Mouse (Mus musculus): ENCODE results near the gene Hoxa7. TPM values are rescaled to one million over a fixed set of nuclear protein-coding genes. Genes with fewer than 3 reads are reported as not detected.

The Hoxa7 gene
- polyA plus RNA-seq, 1 experiment from 2014 or later = 14.7 TPM

DNA sequence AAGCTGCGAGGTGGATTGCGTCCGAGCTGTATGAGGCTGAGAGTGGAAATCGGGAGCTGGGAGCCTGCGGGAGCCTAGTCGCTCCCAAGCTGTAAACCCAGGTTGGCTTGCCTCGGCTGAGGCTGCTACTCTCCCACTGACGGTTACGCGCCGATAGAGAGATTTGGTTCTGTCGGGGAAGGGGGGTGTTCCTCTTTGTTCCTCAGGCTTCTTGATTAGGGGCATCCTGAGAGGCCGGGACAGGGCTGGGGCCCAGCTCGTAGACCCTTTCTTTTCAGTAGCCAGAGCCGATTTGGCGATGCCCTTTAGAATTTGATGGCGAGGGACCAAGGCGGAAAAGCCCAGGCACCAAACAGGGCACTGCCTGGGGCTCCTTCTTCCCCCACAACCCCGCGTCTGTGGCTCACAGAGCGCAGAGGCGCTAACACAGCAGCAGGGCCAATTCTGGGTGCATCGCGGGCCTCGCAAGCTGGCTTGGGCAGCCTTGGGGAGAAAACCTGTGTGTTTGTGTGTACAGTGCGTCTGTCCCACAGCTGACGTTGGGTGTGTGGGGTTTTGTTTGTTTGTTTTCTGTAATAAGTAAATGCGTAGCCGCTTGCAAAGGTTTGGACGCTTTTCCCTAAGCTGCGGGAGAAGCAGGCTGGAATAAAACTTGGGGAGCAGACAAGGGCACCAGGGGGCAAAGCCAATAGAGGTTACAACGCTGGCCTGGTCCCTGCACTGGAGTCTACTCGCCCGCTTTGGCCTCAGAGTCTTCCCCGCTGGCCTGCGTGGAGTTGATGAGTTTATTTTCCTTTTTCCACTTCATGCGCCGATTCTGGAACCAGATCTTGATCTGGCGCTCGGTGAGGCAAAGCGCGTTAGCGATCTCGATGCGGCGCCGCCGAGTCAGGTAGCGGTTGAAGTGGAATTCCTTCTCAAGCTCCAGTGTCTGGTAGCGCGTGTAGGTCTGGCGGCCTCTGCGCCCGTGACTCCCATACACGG, 15.7 kb downstream of the Hoxa7 start:
- DNase-seq (ENCODE audit: low spot score) (peak; percentile 73), ATAC-seq (ENCODE audit: insufficient number of reproducible peaks, low FRiP score, low TSS enrichment, low read depth) (no peak)
- peaks cover 80% of the 10 kb centered on the region for H3K4me1 ChIP-seq (ENCODE audit: control insufficient read depth, insufficient read depth, low read length)
- peaks cover 2% of the 10 kb centered on the region; the same call in 1 of the 2 replicates for H3K36me3 ChIP-seq (ENCODE audit: control insufficient read depth, insufficient read depth, low read length)
- no peaks in the 10 kb centered on the region for H3K9me3 ChIP-seq (ENCODE audit: control insufficient read depth, low read length)
- 4% methylated on average over 55 of the region's 55 CpGs for WGBS
- H3K4me2 ChIP-seq (ENCODE audit: low read depth, severe bottlenecking) = peak overlapping the region; percentile 98
- peak overlapping the region; percentile 65 for H3K9ac ChIP-seq (ENCODE audit: low read length)
- H3K27ac ChIP-seq (replicated peaks; ENCODE audit: low read depth, low read length) = peak overlapping the region; percentile 56
- peak overlapping the region; percentile 24 for H3K4me3 ChIP-seq (ENCODE audit: low read depth, low read length)
- H3K27me3 ChIP-seq (ENCODE audit: control insufficient read depth, insufficient read depth, low read length) = no peaks in the 10 kb centered on the region

DNA sequence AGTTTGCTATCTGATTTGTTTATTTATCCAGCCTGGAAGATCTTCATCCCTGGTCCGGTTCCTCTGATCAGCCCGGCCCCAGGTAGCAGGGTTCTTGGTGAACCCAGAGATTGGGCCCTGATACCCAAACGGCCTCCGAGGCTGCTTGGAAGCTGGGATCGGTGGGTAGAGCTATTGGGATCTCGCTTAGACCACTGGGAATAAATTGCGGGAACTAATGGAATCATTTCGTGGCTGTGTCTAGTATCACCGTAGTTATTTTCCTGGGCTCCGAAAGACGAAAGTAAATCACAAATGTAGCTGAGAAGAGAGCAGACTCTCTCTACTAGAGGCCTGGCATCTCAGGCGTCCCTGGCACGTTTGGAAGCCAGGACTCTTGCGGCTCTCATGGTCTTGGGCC, 16.4 kb downstream of the Hoxa7 start:
- Histone ChIP-seq H3K4me1 (ENCODE audit: control insufficient read depth, insufficient read depth, low read length) (peaks cover 85% of the 10 kb centered on the region), H3K9ac (ENCODE audit: low read length) (peak overlapping the region; percentile 65), H3K27me3 (ENCODE audit: control insufficient read depth, insufficient read depth, low read length) (no peaks in the 10 kb centered on the region), H3K36me3 (ENCODE audit: control insufficient read depth, insufficient read depth, low read length) (peaks cover 2% of the 10 kb centered on the region; the same call in 1 of the 2 replicates), H3K4me3 (ENCODE audit: low read depth, low read length) (peak overlapping the region; percentile 24), H3K9me3 (ENCODE audit: control insufficient read depth, low read length) (no peaks in the 10 kb centered on the region), H3K4me2 (ENCODE audit: low read depth, severe bottlenecking) (peak overlapping the region; percentile 98), H3K27ac (replicated peaks; ENCODE audit: low read depth, low read length) (peak overlapping the region; percentile 56)
- no peak for ATAC-seq (ENCODE audit: insufficient number of reproducible peaks, low FRiP score, low TSS enrichment, low read depth)
- WGBS = 3% methylated on average over 14 of the region's 14 CpGs
- DNase-seq (ENCODE audit: low spot score) = no peak

DNA sequence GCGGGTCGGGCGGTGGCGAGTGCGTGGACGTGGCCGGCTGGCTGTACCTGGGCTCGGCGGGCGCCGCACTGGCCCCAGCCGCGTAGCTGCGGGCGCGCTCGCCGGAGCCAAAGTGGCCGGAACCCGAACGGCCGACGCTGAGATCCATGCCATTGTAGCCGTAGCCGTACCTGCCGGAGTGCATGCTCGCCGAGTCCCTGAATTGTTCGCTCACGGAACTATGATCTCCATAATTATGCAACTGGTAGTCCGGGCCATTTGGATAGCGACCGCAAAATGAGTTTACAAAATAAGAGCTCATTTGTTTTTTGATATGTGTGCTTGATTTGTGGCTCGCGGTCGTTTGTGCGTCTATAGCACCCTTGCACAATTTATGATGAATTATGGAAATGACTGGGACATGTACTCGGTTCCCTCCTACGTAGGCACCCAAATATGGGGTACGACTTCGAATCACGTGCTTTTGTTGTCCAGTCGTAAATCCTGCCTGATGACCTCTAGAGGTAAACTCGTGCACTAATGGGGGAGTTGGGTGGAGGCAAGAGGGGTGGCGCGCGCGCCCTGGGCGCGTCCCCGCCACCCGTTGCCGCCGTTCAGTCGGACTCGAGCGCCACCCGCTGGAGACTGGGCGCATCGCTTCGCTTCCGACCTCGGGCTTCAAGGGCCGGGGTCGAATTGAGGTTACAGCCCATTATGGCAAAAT, 17.5 kb downstream of the Hoxa7 start, which contains the start of gene Hoxa5:
Gene Hoxa5, minus strand, starts transcription at position 538 of the 703 bp plus-strand sequence.
- Histone ChIP-seq H3K27me3 (ENCODE audit: control insufficient read depth, insufficient read depth, low read length) (no peaks in the 10 kb centered on the region), H3K4me1 (ENCODE audit: control insufficient read depth, insufficient read depth, low read length) (peaks cover 80% of the 10 kb centered on the region), H3K27ac (replicated peaks; ENCODE audit: low read depth, low read length) (peak within 1 kb of the TSS; percentile 59), H3K36me3 (ENCODE audit: control insufficient read depth, insufficient read depth, low read length) (peaks cover 2% of the 10 kb centered on the region; the same call in 1 of the 2 replicates), H3K9ac (ENCODE audit: low read length) (peak within 1 kb of the TSS; percentile 76), H3K4me2 (ENCODE audit: low read depth, severe bottlenecking) (peak within 1 kb of the TSS; percentile 98), H3K9me3 (ENCODE audit: control insufficient read depth, low read length) (no peaks in the 10 kb centered on the region), H3K4me3 (ENCODE audit: low read depth, low read length) (peak within 1 kb of the TSS; percentile 44)
- peak; percentile 56; the same call in 1 of the 2 replicates for ATAC-seq (ENCODE audit: insufficient number of reproducible peaks, low FRiP score, low TSS enrichment, low read depth)
- peak; percentile 96 for DNase-seq (ENCODE audit: low spot score)
- whole genome bisulfite sequencing = under 1% methylated on average over 65 of the region's 65 CpGs

DNA sequence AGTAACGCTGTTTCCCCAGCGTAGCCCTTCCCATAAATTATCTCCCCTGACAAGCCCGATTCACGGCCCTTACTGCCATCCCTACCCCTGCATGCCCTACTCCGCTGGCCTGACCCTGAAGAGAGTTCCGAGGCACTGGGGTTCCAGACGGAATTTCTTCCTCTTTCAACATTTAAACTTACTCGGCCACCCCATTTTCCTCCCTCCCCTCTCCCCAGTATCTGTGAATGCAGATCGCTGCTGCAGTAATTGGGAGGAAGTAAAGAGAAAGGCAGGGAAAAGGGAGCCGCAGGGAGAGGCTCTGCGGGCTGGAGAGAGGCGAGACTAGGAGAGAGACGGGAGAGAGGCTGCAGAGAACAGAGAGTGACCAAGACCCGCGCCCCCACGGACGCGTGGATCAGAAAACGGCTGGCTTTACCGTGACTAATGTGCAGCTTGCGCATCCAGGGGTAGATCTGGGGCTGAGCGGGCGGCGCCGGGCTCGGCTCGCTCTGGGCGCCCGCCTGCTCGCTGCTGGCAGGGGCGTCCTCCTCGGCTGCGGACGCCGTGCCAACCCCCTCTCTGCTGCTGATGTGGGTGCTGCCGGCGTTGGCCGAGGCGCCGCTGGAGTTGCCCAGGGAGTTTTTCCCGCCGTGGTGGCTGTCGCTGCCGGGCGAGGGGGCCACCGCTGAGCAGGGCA, 18.1 kb downstream of the Hoxa7 start:
- H3K4me2 ChIP-seq (ENCODE audit: low read depth, severe bottlenecking) = peak overlapping the region; percentile 98
- peak; percentile 73 for DNase-seq (ENCODE audit: low spot score)
- peaks cover 73% of the 10 kb centered on the region for H3K4me1 ChIP-seq (ENCODE audit: control insufficient read depth, insufficient read depth, low read length)
- peak overlapping the region; percentile 76 for H3K9ac ChIP-seq (ENCODE audit: low read length)
- H3K36me3 ChIP-seq (ENCODE audit: control insufficient read depth, insufficient read depth, low read length) = peaks cover 2% of the 10 kb centered on the region; the same call in 1 of the 2 replicates
- H3K4me3 ChIP-seq (ENCODE audit: low read depth, low read length) = peak overlapping the region; percentile 44
- no peaks in the 10 kb centered on the region for H3K27me3 ChIP-seq (ENCODE audit: control insufficient read depth, insufficient read depth, low read length)
- peak overlapping the region; percentile 59 for H3K27ac ChIP-seq (replicated peaks; ENCODE audit: low read depth, low read length)
- WGBS = under 1% methylated on average over 39 of the region's 46 CpGs
- no peak for ATAC-seq (ENCODE audit: insufficient number of reproducible peaks, low FRiP score, low TSS enrichment, low read depth)
- H3K9me3 ChIP-seq (ENCODE audit: control insufficient read depth, low read length) = no peaks in the 10 kb centered on the region

DNA sequence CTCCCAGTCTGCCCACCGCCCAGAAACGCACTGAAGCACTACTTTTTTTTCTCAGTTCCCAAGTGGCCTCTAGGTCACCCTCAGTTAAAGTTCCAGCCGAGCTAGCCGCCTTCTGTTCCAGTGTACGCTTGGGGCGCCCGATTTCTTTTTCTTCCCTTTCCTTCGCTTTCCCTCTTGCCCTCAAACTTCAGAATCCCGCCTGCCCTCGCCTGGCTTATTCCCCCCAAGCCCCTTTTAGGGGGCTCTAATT, 18.6 kb downstream of the Hoxa7 start:
- ATAC-seq (ENCODE audit: insufficient number of reproducible peaks, low FRiP score, low TSS enrichment, low read depth) (no peak), DNase-seq (ENCODE audit: low spot score) (peak; percentile 70)
- no peaks in the 10 kb centered on the region for H3K9me3 ChIP-seq (ENCODE audit: control insufficient read depth, low read length)
- peak overlapping the region; percentile 76 for H3K9ac ChIP-seq (ENCODE audit: low read length)
- H3K27ac ChIP-seq (replicated peaks; ENCODE audit: low read depth, low read length) = no peak overlapping the region; the same call in 1 of the 2 replicates
- peaks cover 2% of the 10 kb centered on the region; the same call in 1 of the 2 replicates for H3K36me3 ChIP-seq (ENCODE audit: control insufficient read depth, insufficient read depth, low read length)
- H3K4me1 ChIP-seq (ENCODE audit: control insufficient read depth, insufficient read depth, low read length) = peaks cover 69% of the 10 kb centered on the region
- H3K4me2 ChIP-seq (ENCODE audit: low read depth, severe bottlenecking) = peak overlapping the region; percentile 98
- H3K4me3 ChIP-seq (ENCODE audit: low read depth, low read length) = peak overlapping the region; percentile 44
- 4% methylated on average over 10 of the region's 10 CpGs for WGBS
- H3K27me3 ChIP-seq (ENCODE audit: control insufficient read depth, insufficient read depth, low read length) = no peaks in the 10 kb centered on the region

DNA sequence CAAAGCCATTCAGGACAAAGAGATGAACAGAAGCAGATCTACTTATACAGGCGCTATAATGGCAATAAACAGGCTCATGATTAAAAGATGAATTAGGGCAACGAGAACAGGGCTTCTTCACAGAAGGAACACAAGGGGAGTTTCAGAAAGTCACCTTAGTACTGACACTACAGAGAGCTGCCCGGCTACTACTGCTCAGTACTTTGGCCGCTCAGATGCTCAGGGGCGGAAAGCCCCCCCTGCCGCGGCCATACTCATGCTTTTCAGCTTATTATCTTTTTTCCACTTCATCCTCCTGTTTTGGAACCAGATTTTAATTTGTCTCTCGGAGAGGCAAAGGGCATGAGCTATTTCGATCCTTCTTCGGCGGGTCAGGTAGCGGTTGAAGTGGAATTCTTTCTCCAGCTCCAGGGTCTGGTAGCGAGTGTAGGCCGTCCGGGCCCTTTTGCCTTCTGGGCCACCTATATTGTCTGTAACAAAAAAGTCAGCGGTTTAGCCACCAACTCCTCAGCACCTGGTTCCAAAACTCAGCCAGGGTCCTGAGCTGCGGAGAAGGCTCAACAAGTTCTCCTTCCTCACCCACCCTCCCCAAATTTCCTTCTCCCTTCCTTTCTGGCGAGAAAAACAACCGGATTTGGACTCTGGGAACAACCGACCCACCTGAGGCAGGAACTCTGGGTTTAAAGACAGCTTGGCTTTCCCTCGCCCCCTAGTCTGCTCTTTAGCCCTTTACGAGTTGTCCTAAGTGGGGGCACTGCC, 19.1 kb downstream of the Hoxa7 start:
- no peaks in the 10 kb centered on the region for H3K27me3 ChIP-seq (ENCODE audit: control insufficient read depth, insufficient read depth, low read length)
- H3K4me2 ChIP-seq (ENCODE audit: low read depth, severe bottlenecking) = peak overlapping the region; percentile 98
- H3K27ac ChIP-seq (replicated peaks; ENCODE audit: low read depth, low read length) = peak overlapping the region; percentile 47; the same call in 1 of the 2 replicates
- DNase-seq (ENCODE audit: low spot score) = peak; percentile 57
- peaks cover 2% of the 10 kb centered on the region; the same call in 1 of the 2 replicates for H3K36me3 ChIP-seq (ENCODE audit: control insufficient read depth, insufficient read depth, low read length)
- H3K4me3 ChIP-seq (ENCODE audit: low read depth, low read length) = peak overlapping the region; percentile 44
- peaks cover 67% of the 10 kb centered on the region for H3K4me1 ChIP-seq (ENCODE audit: control insufficient read depth, insufficient read depth, low read length)
- 8% methylated on average over 22 of the region's 22 CpGs for WGBS
- peak overlapping the region; percentile 76 for H3K9ac ChIP-seq (ENCODE audit: low read length)
- no peak for ATAC-seq (ENCODE audit: insufficient number of reproducible peaks, low FRiP score, low TSS enrichment, low read depth)
- no peaks in the 10 kb centered on the region for H3K9me3 ChIP-seq (ENCODE audit: control insufficient read depth, low read length)

DNA sequence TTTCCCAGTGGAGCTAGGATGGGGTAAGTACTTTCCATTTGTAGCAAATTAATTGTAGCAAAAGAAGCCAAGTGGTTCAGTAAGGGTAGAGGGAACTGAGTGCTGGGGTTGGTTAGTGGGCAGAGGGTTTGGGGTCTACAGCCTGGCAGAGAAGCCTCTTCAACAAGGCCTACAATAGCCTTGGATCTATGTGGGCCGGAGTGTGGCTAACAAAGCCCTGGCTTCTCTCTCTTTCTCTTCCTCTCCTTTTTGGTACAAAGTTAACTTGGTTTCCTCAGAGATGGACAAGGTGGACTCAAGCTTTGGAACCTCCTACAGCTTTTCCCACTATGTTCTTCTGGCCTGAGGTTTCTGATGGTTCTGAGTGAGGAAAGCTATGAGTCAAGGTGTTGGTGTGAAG, 20.4 kb downstream of the Hoxa7 start:
- Histone ChIP-seq H3K4me2 (ENCODE audit: low read depth, severe bottlenecking) (peak overlapping the region; percentile 13; the same call in 1 of the 2 replicates), H3K36me3 (ENCODE audit: control insufficient read depth, insufficient read depth, low read length) (peaks cover 2% of the 10 kb centered on the region; the same call in 1 of the 2 replicates), H3K4me3 (ENCODE audit: low read depth, low read length) (no peak overlapping the region), H3K9me3 (ENCODE audit: control insufficient read depth, low read length) (no peaks in the 10 kb centered on the region), H3K4me1 (ENCODE audit: control insufficient read depth, insufficient read depth, low read length) (peaks cover 59% of the 10 kb centered on the region), H3K9ac (ENCODE audit: low read length) (no peak overlapping the region; the same call in 1 of the 2 replicates), H3K27me3 (ENCODE audit: control insufficient read depth, insufficient read depth, low read length) (no peaks in the 10 kb centered on the region), H3K27ac (replicated peaks; ENCODE audit: low read depth, low read length) (no peak overlapping the region)
- DNase-seq (ENCODE audit: low spot score) (no peak), ATAC-seq (ENCODE audit: insufficient number of reproducible peaks, low FRiP score, low TSS enrichment, low read depth) (no peak)
- WGBS = 19% methylated on average over 1 of the region's 1 CpGs
